Mouse (Mus musculus) liver, postnatal 0 days (tissue): Measurements from ENCODE around the gene Polr1d. TPM values are rescaled to one million over a fixed set of nuclear protein-coding genes. Genes with fewer than 3 reads are reported as not detected.
A peak's percentile ranks its signal among the peaks of the same experiment; 100 is the strongest.

Experiments used
- ATAC-seq: fragments of 200-750 bp; cut with Nextera tagmentation; 2 replicates; pipeline ENCODE4 v1.8.0; 2017; ENCODE audit warnings: mild to moderate bottlenecking, moderate library complexity
- DNase-seq: peaks from one replicate; pipeline ENCODE4 v3.0.0-alpha.2; 2016
- H3K27ac ChIP-seq: fragments of 300-500 bp; sonication (generic); 2 replicates; pipeline ENCODE4 v1.5.1; 2014; ENCODE audit warnings: antibody characterized with exemption, moderate library complexity, mild to moderate bottlenecking, low read depth
- H3K27me3 ChIP-seq: fragments of 300-500 bp; sonication (generic); 2 replicates; pipeline ENCODE4 v1.6.1; 2014; ENCODE audit warnings: low read length, control low read depth, mixed read lengths; ENCODE audit not compliant: insufficient read depth
- H3K36me3 ChIP-seq: fragments of 300-500 bp; sonication (generic); replicated peaks from 2 replicates; pipeline ENCODE4 v1.6.1; 2014; ENCODE audit warnings: mild to moderate bottlenecking, control low read depth, low read length, moderate library complexity, mixed read lengths; ENCODE audit not compliant: insufficient read depth
- H3K4me1 ChIP-seq: fragments of 300-500 bp; sonication (generic); 2 replicates; pipeline ENCODE4 v1.6.1; 2014; ENCODE audit warnings: antibody characterized with exemption, mild to moderate bottlenecking, control low read depth; ENCODE audit not compliant: insufficient read depth
- H3K4me2 ChIP-seq: fragments of 300-500 bp; sonication (generic); 2 replicates; pipeline ENCODE4 v1.6.1; 2014; ENCODE audit warnings: low read depth, mild to moderate bottlenecking, low read length, moderate library complexity, mixed read lengths
- H3K4me3 ChIP-seq: fragments of 300-500 bp; sonication (generic); 2 replicates; pipeline ENCODE4 v1.5.1; 2014; ENCODE audit warnings: low read depth, low read length
- H3K9ac ChIP-seq: fragments of 300-500 bp; sonication (generic); replicated peaks from 2 replicates; pipeline ENCODE4 v1.6.1; 2014; ENCODE audit warnings: mild to moderate bottlenecking, moderate library complexity
- H3K9me3 ChIP-seq: fragments of 300-500 bp; sonication (generic); 2 replicates; pipeline ENCODE4 v1.6.1; 2016; ENCODE audit warnings: mild to moderate bottlenecking, control low read depth, low read length, mixed read lengths
- CTCF ChIP-seq: sonication (generic); IDR thresholded peaks from 2 replicates; pipeline ENCODE4 v1.5.1; 2016; ENCODE audit warnings: antibody characterized with exemption, low read depth
- EP300 ChIP-seq: IDR thresholded peaks from 2 replicates; pipeline ENCODE4 v1.6.1; 2016; ENCODE audit warnings: antibody characterized with exemption, low read depth, mild to moderate bottlenecking
- WGBS: fragments of 180-500 bp; shearing (Covaris S2); extraction: QIAGEN DNeasy Blood & Tissue Kit; methylation state at CpG from one replicate; pipeline ENCODE4 v1.1.7; 2014; ENCODE audit not compliant: insufficient replicate concordance; 5-methylcytosine and 5-hydroxymethylcytosine counted together
- polyA plus RNA-seq: library from polyadenylated mRNA; unstranded; fragments of >200 nt; fragmentation: Nextera tagmentation; extraction: Ambion mirVana; gene quantifications from 2 replicates; pipeline ENCODE4 v1.2.1, GENCODE M21; 2015

Gene Polr1d
- polyA plus RNA-seq, 1 experiment from 2014 or later: 72.9 TPM

DNA sequence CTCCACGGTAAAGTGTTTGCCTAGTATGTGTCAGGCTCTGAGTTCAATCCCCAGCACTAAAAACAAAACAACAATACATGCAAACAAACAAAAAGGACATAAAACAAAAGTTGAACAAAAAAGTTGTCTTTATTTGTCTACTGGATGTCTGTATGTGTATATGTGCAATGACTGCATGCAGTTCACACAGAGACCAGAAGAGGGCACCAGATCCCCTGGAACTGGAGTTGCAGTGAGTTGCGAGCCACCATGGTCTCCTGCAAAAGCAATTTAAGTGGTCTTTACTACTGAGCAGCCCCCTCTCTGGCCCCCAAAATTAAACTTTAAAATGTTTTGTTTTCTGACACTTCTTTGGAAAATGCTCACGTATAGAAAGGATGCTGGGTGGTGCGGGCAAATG lies 44.3 kb downstream of the Polr1d start:
- no peak for TF ChIP-seq EP300
- peak; percentile 51 for TF ChIP-seq CTCF
- Histone ChIP-seq H3K27me3 (no peaks in the 10 kb centered on the region), H3K4me2 (no peak overlapping the region), H3K9ac (no peak overlapping the region), H3K36me3 (no peaks in the 10 kb centered on the region), H3K9me3 (peaks cover 10% of the 10 kb centered on the region), H3K4me1 (no peaks in the 10 kb centered on the region), H3K4me3 (no peak overlapping the region), H3K27ac (no peak overlapping the region)
- 88% methylated on average over 4 of the region's 4 CpGs for WGBS
- ATAC-seq: no peak
- DNase-seq: no peak

GRCm38 (mm10) chr5:147124794-147125193 lies 47.9 kb downstream of the Polr1d start:
- H3K4me2 ChIP-seq: no peak overlapping the region
- no peak overlapping the region for H3K9ac ChIP-seq
- no peaks in the 10 kb centered on the region for H3K36me3 ChIP-seq
- ATAC-seq (no peak), DNase-seq (no peak)
- 74% methylated on average over 9 of the region's 9 CpGs for WGBS
- H3K4me3 ChIP-seq: no peak overlapping the region
- no peaks in the 10 kb centered on the region for H3K4me1 ChIP-seq
- TF ChIP-seq EP300 (no peak), CTCF (no peak)
- H3K27me3 ChIP-seq: no peaks in the 10 kb centered on the region
- H3K9me3 ChIP-seq: peaks cover 7% of the 10 kb centered on the region
- no peak overlapping the region for H3K27ac ChIP-seq

- H3K27me3 ChIP-seq: no peaks in the 10 kb centered on the region
- H3K4me1 ChIP-seq: no peaks in the 10 kb centered on the region
- H3K9ac ChIP-seq: no peak overlapping the region
- H3K36me3 ChIP-seq: no peaks in the 10 kb centered on the region
- ATAC-seq (no peak), DNase-seq (no peak)
- H3K27ac ChIP-seq: no peak overlapping the region
- no peak overlapping the region for H3K4me2 ChIP-seq
- H3K9me3 ChIP-seq: peaks cover 7% of the 10 kb centered on the region
- 74% methylated on average over 13 of the region's 13 CpGs for WGBS
- H3K4me3 ChIP-seq: no peak overlapping the region
- TF ChIP-seq CTCF: no peak
- no peak for TF ChIP-seq EP300
These were observed 48.8 kb downstream of the Polr1d start for GRCm38 (mm10) chr5:147125542-147126185.

GRCm38 (mm10) chr5:147127860-147128259 lies 51.0 kb downstream of the Polr1d start:
- no peak for TF ChIP-seq CTCF
- TF ChIP-seq EP300: no peak
- WGBS: 73% methylated on average over 4 of the region's 4 CpGs
- ATAC-seq (no peak), DNase-seq (no peak)
- no peaks in the 10 kb centered on the region for H3K9me3 ChIP-seq
- no peaks in the 10 kb centered on the region for H3K36me3 ChIP-seq
- H3K4me2 ChIP-seq: no peak overlapping the region
- no peak overlapping the region for H3K27ac ChIP-seq
- no peak overlapping the region for H3K4me3 ChIP-seq
- no peaks in the 10 kb centered on the region for H3K27me3 ChIP-seq
- no peak overlapping the region for H3K9ac ChIP-seq
- no peaks in the 10 kb centered on the region for H3K4me1 ChIP-seq

GRCm38 (mm10) chr5:147129484-147129883 lies 52.6 kb downstream of the Polr1d start:
- H3K4me1 ChIP-seq: no peaks in the 10 kb centered on the region
- DNase-seq (no peak), ATAC-seq (no peak)
- WGBS: 68% methylated on average over 2 of the region's 2 CpGs
- H3K27ac ChIP-seq: no peak overlapping the region
- no peaks in the 10 kb centered on the region for H3K27me3 ChIP-seq
- no peaks in the 10 kb centered on the region for H3K36me3 ChIP-seq
- H3K9me3 ChIP-seq: no peaks in the 10 kb centered on the region
- no peak for TF ChIP-seq EP300
- TF ChIP-seq CTCF: no peak
- H3K4me2 ChIP-seq: no peak overlapping the region
- H3K4me3 ChIP-seq: no peak overlapping the region
- H3K9ac ChIP-seq: no peak overlapping the region

DNA sequence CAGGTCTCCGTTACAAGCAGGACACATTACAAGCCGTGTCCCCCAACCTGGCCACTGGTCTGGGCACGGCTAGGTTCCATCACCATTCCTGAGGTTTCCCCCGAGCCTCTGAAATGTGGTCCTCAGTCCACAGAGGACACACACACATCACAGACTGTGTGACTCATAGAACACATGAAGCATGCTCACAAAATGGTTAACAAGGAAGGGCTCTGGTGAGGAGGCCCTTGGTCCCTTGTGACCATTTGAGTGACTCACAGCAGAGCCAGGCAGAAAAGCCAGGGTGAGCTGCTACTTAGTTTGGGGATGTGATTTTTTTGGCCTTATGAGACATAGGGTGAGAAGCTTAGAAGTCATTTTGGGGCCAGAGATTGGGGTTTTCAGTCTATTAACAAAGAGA lies 55.1 kb downstream of the Polr1d start:
- Histone ChIP-seq H3K4me2 (no peak overlapping the region), H3K9ac (no peak overlapping the region), H3K4me3 (no peak overlapping the region), H3K4me1 (no peaks in the 10 kb centered on the region), H3K27me3 (no peaks in the 10 kb centered on the region), H3K27ac (no peak overlapping the region), H3K36me3 (no peaks in the 10 kb centered on the region), H3K9me3 (no peaks in the 10 kb centered on the region)
- DNase-seq: no peak
- no peak for ATAC-seq
- TF ChIP-seq EP300 (no peak), CTCF (no peak)
- WGBS: 82% methylated on average over 4 of the region's 4 CpGs

DNA sequence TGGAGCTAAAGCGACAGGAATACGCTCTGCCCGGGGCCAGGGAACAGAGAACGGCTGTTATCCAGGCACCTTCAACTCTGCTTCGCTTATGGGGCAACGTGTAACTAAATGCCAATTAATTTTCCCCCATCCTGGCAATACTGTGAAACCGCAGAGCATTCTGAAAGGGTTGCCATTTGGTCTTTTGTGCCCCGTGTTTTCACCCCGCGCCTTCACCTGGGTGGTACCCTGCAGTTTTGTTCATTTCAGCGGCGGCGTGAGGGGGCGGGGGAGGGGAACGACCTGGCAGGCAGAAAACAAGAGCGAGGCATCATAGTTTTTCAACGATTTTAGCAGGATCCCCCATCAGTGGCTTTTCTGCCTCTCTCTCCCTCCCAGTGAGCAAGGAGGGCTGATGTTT lies 56.8 kb downstream of the Polr1d start:
- DNase-seq: no peak

More for the DNA sequence above, 56.8 kb downstream of the Polr1d start:
- WGBS: 29% methylated on average over 17 of the region's 17 CpGs
- H3K4me1 ChIP-seq: no peaks in the 10 kb centered on the region
- H3K9ac ChIP-seq: no peak overlapping the region
- no peak for TF ChIP-seq CTCF
- TF ChIP-seq EP300: no peak
- no peaks in the 10 kb centered on the region for H3K27me3 ChIP-seq
- no peak overlapping the region for H3K4me3 ChIP-seq
- H3K4me2 ChIP-seq: peak overlapping the region; percentile 42; the same call in 1 of the 2 replicates
- no peaks in the 10 kb centered on the region for H3K36me3 ChIP-seq
- H3K9me3 ChIP-seq: no peaks in the 10 kb centered on the region
- H3K27ac ChIP-seq: no peak overlapping the region
- no peak for ATAC-seq
